Mouse (Mus musculus) kidney, postnatal 0 days (tissue): ENCODE results near the gene Gspt1. TPM values are rescaled to one million over a fixed set of nuclear protein-coding genes. Genes with fewer than 3 reads are reported as not detected.

ENCODE experiments used
- ATAC-seq: fragments of 200-750 bp; cut with Nextera tagmentation; replicated peaks from 2 replicates; pipeline ENCODE4 v1.8.0; 2017; ENCODE audit warnings: low read depth, moderate number of reproducible peaks, moderate TSS enrichment, moderate library complexity; ENCODE audit not compliant: low FRiP score
- DNase-seq: peaks from one replicate; pipeline ENCODE4 v3.0.0-alpha.2; 2016; ENCODE audit warnings: low spot score
- H3K27ac ChIP-seq: fragments of 300-500 bp; sonication (generic); 2 replicates; pipeline ENCODE4 v1.5.1; 2014; ENCODE audit warnings: mild to moderate bottlenecking
- H3K27me3 ChIP-seq: fragments of 300-500 bp; sonication (generic); 2 replicates; pipeline ENCODE4 v1.6.1; 2014; ENCODE audit warnings: low read length, mixed read lengths; ENCODE audit not compliant: insufficient read depth
- H3K36me3 ChIP-seq: fragments of 300-500 bp; sonication (generic); 2 replicates; pipeline ENCODE4 v1.6.1; 2014; ENCODE audit warnings: low read length, mixed read lengths; ENCODE audit not compliant: insufficient read depth
- H3K4me1 ChIP-seq: fragments of 300-500 bp; sonication (generic); replicated peaks from 2 replicates; pipeline ENCODE4 v1.6.1; 2014; ENCODE audit warnings: antibody characterized with exemption, low read length, mixed read lengths; ENCODE audit not compliant: insufficient read depth
- H3K4me2 ChIP-seq: fragments of 300-500 bp; sonication (generic); 2 replicates; pipeline ENCODE4 v1.6.1; 2014; ENCODE audit warnings: mild to moderate bottlenecking, low read length, moderate library complexity, mixed read lengths
- H3K4me3 ChIP-seq: fragments of 300-500 bp; sonication (generic); replicated peaks from 2 replicates; pipeline ENCODE4 v1.5.1; 2014; ENCODE audit warnings: low read depth, low read length
- H3K9ac ChIP-seq: fragments of 300-500 bp; sonication (generic); 2 replicates; pipeline ENCODE4 v1.6.1; 2014; ENCODE audit warnings: low read depth, low read length
- H3K9me3 ChIP-seq: fragments of 300-500 bp; sonication (generic); replicated peaks from 2 replicates; pipeline ENCODE4 v1.6.1; 2016; ENCODE audit warnings: low read length, inconsistent platforms, mixed read lengths
- CTCF ChIP-seq: IDR thresholded peaks from 2 replicates; pipeline ENCODE4 v1.5.1; 2016; ENCODE audit warnings: antibody characterized with exemption, low read depth, mild to moderate bottlenecking, moderate library complexity
- WGBS: fragments of 180-500 bp; shearing (Covaris S2); extraction: QIAGEN DNeasy Blood & Tissue Kit; methylation state at CpG from one replicate; pipeline ENCODE4 v1.1.7; 2014; 5-methylcytosine and 5-hydroxymethylcytosine counted together
- polyA plus RNA-seq: library from polyadenylated mRNA; unstranded; fragments of >200 nt; fragmentation: Nextera tagmentation; extraction: Ambion mirVana; gene quantifications from 2 replicates; pipeline ENCODE4 v1.2.1, GENCODE M21; 2015

Gene Gspt1
- polyA plus RNA-seq, 1 experiment from 2014 or later: 67.6 TPM

- 48% methylated on average over 1 of the region's 1 CpGs for WGBS
- no peak for ATAC-seq
- Histone ChIP-seq H3K27me3 (no peaks in the 10 kb centered on the region), H3K36me3 (0 out of 2 replicates have a peak, but pooled peaks cover 4% of the 10 kb centered on the region), H3K4me1 (no peaks in the 10 kb centered on the region), H3K27ac (no peak overlapping the region), H3K4me2 (no peak overlapping the region), H3K9ac (no peak overlapping the region), H3K4me3 (no peak overlapping the region), H3K9me3 (no peaks in the 10 kb centered on the region)
- no peak for TF ChIP-seq CTCF
- no peak for DNase-seq
These were observed 11.7 kb downstream of the Gspt1 start for GRCm38 (mm10) chr16:11242401-11242800.

- no peak for TF ChIP-seq CTCF
- DNase-seq (no peak), ATAC-seq (no peak)
- WGBS: 81% methylated on average over 3 of the region's 3 CpGs
- Histone ChIP-seq H3K4me3 (no peak overlapping the region), H3K9me3 (no peaks in the 10 kb centered on the region), H3K27me3 (no peaks in the 10 kb centered on the region), H3K36me3 (peaks cover 24% of the 10 kb centered on the region), H3K4me2 (no peak overlapping the region), H3K27ac (no peak overlapping the region), H3K9ac (no peak overlapping the region), H3K4me1 (no peaks in the 10 kb centered on the region)
These were observed 36.3 kb downstream of the Gspt1 start for GRCm38 (mm10) chr16:11217801-11218200.

- peak overlapping the region; percentile 93 for H3K4me2 ChIP-seq
- no peak for TF ChIP-seq CTCF
- DNase-seq (no peak), ATAC-seq (0 out of 2 replicates have a peak, but pooled peaks have one; percentile 38)
- no peaks in the 10 kb centered on the region for H3K9me3 ChIP-seq
- peak overlapping the region; percentile 82; the same call in 1 of the 2 replicates for H3K27ac ChIP-seq
- peak overlapping the region; percentile 74 for H3K9ac ChIP-seq
- H3K4me3 ChIP-seq: peak overlapping the region; percentile 62
- peaks cover 14% of the 10 kb centered on the region; the same call in 1 of the 2 replicates for H3K4me1 ChIP-seq
- 3% methylated on average over 24 of the region's 24 CpGs for WGBS
- H3K27me3 ChIP-seq: no peaks in the 10 kb centered on the region
- peaks cover 14% of the 10 kb centered on the region; the same call in 1 of the 2 replicates for H3K36me3 ChIP-seq
These were observed 50.3 kb downstream of the Gspt1 start for GRCm38 (mm10) chr16:11203600-11204390.

- H3K4me1 ChIP-seq: peaks cover 14% of the 10 kb centered on the region; the same call in 1 of the 2 replicates
- no peak for TF ChIP-seq CTCF
- H3K36me3 ChIP-seq: peaks cover 23% of the 10 kb centered on the region
These were observed 51.3 kb downstream of the Gspt1 start, which contains the start of gene Rsl1d1 for GRCm38 (mm10) chr16:11202571-11203554. Rsl1d1 (minus strand) TSS chr16:11203331.

GRCm38 (mm10) chr16:11201740-11202394 lies 52.3 kb downstream of the Gspt1 start:
- Histone ChIP-seq H3K27me3 (no peaks in the 10 kb centered on the region), H3K9ac (peak overlapping the region; percentile 74; the same call in 1 of the 2 replicates), H3K36me3 (peaks cover 32% of the 10 kb centered on the region), H3K4me2 (peak overlapping the region; percentile 93), H3K27ac (no peak overlapping the region), H3K4me3 (peak overlapping the region; percentile 62), H3K4me1 (peaks cover 14% of the 10 kb centered on the region; the same call in 1 of the 2 replicates), H3K9me3 (no peaks in the 10 kb centered on the region)
- TF ChIP-seq CTCF: peak; percentile 45
- WGBS: 73% methylated on average over 6 of the region's 6 CpGs
- DNase-seq: no peak
- ATAC-seq: no peak

More at GRCm38 (mm10) chr16:11202571-11203554, 51.3 kb downstream of the Gspt1 start, which contains the start of gene Rsl1d1:
- Histone ChIP-seq H3K9ac (peak within 1 kb of the TSS; percentile 74), H3K27me3 (no peaks in the 10 kb centered on the region), H3K27ac (peak within 1 kb of the TSS; percentile 82), H3K9me3 (no peaks in the 10 kb centered on the region), H3K4me3 (peak within 1 kb of the TSS; percentile 62), H3K4me2 (peak within 1 kb of the TSS; percentile 93)
- DNase-seq (peak; percentile 98), ATAC-seq (peak; percentile 98)
- WGBS: under 1% methylated on average over 68 of the region's 68 CpGs
